Mouse (Mus musculus) induced T-regulatory cell, adult 2 months (primary cell): ENCODE results near the gene Arhgef3.
"Not testable (repeated sequence)": the region's sequence is repeated elsewhere in the genome, so short reads cannot be mapped to it uniquely, and the experiment has no call there.

Experiments used
- DNase-seq: peaks from one replicate; pipeline ENCODE4 v3.0.0-alpha.2; 2012; ENCODE audit warnings: low read depth

Arhgef3 gene

DNA sequence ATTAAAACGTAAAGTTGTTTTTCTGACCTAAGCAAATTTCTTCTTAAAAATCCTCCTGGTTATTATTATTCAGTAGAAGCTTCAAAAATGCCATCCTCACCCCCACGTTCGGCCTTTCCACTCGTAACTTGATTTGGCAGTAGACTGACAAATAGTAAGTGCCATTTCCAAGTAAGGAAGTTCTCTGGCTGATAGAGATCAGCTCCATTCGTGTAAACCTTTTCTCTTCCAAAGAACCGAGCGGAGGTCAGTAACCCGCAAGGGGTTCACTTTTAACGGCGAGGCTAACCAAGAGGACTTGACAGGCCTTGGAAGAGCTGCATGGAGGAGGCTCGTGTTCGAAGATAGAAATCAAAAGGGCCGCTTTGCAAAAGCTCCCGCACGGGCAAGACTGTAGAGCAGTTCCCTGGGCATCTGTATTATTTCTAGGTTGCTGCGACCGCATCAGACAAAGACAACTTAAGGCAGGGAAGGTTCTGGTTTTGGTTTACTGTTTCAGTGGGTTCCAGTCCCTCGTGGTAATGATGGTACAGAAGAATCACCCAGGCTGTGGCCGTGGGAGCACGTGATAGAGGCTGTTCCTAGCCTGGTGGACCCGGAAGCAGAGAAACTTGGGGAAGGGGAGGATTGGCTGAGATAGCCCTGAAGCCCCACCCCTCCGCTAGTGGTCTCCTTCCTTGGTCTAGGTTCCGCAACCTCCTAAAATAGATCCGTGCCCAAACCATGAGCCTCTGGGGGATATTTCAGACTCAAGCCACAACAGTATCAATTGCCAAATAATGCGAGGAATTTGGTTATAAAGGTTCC is 117.5 kb downstream of the Arhgef3 start:
- peak; percentile 82 for DNase-seq

DNA sequence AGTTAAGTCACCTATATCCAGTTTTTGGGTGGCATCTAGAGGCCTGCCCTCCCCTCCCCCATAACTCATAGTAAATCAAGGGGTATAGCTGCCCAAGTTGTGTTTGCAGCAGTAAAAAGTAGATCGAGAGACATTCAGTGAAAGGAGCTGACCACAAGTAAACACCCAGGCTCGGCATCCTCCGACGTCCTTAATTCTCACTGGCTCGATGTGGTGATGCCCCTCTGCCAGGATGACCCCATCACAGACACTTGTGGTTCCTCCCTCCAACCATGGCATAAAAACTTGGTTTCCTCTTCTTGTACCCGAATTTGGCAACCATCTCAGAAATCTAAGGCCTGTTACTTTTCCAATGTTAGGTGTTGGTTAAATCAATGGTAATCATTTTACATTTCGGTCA is 118.4 kb downstream of the Arhgef3 start:
- peak; percentile 75 for DNase-seq

GRCm38 (mm10) chr14:27233656-27234055 is 119.0 kb downstream of the Arhgef3 start:
- peak; percentile 72 for DNase-seq

GRCm38 (mm10) chr14:27234270-27234840 is 119.7 kb downstream of the Arhgef3 start:
- DNase-seq = peak; percentile 87

GRCm38 (mm10) chr14:27235897-27236553 is 121.3 kb downstream of the Arhgef3 start:
- peak; percentile 71 for DNase-seq

DNA sequence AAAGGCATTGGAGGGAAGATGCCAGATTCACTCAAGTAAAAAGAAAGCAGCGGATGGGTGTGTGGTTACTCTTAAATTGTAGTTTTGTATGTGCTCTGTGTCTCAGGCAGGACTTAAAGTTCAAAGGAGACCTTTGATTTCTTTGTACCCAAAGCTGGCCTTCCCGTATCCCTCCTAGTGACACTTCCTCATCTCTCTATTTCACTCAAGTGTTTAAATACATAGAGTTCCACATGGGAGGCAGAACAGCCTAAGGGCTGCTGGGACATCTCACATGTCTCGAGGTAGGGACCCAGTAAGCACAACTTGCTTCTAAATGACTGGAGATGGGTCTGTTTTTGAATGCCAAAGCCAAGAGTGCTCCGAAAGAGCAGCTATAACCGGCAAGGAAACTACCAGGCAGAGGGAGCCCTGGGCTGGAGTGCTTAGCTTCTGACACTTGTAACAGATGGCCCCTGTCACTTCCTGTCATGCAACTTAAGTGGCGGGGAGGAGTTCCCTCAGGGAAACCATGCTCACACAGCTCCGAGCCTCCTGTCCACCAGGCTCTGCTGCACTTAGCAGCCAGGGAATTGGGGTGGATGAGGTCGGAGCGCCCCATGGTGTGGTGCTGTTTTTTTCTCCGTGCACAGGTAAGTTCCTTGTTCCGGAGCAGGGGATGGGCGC is 123.0 kb downstream of the Arhgef3 start:
- DNase-seq = peak; percentile 90

DNA sequence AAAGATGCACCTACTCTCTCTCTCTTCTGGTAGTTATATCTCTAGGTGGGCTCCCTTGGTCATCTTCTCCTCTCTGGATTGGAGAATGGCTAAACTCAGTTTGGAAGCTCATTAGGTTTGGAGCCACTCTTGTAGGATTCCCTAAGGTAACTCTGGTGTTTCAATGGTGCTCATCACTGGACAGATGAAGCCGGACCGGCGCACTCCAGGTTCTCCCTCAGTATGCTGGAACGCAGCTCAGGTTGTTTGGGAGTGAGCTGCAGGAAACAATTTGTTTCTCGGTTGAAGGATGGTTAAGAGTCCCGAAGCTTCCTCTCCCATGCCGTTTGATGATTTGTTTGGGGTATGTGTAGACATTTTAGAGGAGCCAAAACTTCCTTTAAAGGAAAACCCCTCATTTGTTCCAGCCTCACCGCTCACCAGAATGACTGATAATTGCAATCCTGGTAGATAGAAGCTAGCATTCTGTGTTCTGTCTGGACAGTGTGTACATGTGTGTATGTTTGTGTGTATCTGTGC is 124.0 kb downstream of the Arhgef3 start:
- peak; percentile 66 for DNase-seq

GRCm38 (mm10) chr14:27239551-27240091 is 124.9 kb downstream of the Arhgef3 start:
- peak; percentile 72 for DNase-seq

DNA sequence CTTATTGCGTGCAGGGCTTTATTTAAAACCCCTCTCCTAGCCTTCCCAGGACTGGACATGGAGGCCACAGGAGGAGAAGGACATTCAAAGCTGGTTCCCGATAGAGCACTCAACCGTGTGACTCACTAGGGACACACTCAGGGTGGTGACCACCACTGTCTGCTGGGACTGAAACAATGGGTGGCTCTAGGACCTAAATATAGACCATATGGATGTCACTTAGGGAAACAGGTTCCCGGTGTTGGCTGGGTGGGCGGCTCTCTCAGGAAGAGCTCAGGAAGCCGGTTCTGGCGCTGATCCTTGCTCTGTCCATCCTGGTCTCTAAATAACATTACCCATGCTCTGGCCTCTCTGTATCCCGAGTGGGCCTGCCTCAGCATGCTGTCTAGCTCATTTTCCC is 127.6 kb downstream of the Arhgef3 start:
- DNase-seq = no peak

GRCm38 (mm10) chr14:27242769-27243168 is 128.1 kb downstream of the Arhgef3 start:
- peak; percentile 20 for DNase-seq

DNA sequence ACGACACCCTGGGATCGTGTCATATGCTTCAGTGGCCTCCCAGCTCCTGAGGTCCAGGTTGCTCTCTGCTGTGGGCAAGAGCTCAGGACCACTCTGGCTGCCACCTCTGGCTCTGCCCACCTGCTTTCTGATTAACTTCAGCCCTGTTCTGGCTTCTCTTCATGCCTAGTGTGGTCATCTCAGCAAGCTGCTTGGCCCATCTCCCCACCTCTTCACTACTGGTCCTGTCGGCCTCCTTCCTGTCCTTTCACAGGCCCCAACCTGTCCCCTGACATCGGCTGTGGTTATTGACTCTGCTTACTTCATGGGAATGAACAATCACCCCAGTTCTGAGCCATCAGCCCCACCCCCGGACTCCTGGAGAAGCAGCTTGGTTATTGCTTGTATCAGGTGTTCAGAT is 128.9 kb downstream of the Arhgef3 start:
- no peak for DNase-seq

DNA sequence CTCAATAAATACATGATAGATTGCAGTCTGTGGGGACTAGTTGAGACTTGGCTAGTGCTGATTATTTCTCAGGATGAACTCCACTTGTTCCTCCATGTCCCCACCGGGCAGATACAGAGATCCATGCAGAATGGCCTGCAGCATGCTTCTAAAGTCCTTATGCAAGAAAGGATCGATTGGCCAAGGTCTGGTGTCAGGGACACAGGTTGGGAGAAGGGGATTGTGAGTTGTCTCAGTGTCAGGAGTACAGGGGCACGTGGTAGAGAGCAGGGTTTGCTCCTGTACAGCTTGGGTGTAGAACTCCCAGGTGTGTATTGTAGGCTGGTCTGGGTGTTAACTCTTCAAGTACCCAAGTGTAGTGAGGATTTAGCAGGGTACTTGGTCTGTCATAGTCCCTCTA is 130.2 kb downstream of the Arhgef3 start:
- DNase-seq = no peak

DNA sequence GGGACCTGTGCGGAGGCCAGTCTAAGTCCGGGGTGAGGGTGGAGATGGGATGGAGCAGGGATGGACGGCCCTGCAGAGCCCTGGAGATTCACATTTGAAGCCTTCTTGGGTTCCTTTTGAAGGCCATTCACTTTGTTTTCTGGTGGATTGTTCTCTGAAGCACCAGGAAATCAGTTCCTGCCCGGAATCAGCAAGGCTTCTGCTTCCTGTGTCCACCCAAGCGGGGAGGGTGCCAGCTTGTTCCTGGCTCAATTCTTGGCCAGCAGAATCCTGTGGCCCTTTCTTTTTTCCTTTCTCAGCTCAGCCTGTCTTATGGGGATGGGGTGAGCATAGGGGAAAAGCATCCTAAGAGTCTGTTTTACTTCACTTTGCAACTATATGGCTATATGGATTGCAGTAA is 131.7 kb downstream of the Arhgef3 start:
- no peak for DNase-seq

DNA sequence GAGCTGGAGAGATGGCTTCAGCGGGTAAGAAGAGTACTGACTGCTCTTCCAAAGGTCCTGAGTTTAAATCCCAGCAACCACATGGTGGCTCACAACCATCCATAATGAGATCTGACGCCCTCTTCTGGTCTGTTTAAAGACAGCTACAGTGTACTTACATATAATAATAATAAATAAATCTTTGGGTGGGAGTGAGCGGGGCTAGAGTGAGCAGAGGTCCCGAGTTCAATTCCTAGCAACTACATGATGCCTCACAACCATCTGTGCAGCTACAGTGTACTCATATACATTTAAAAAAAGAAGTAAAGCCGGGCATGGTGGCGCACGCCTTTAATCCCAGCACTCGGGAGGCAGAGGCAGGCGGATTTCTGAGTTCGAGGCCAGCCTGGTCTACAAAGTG is 132.2 kb downstream of the Arhgef3 start:
- DNase-seq = not testable (repeated sequence)

- DNase-seq = peak; percentile 87
Observed at GRCm38 (mm10) chr14:27249121-27249520, 134.4 kb downstream of the Arhgef3 start.

GRCm38 (mm10) chr14:27250281-27250789 is 135.6 kb downstream of the Arhgef3 start:
- peak; percentile 63 for DNase-seq

DNA sequence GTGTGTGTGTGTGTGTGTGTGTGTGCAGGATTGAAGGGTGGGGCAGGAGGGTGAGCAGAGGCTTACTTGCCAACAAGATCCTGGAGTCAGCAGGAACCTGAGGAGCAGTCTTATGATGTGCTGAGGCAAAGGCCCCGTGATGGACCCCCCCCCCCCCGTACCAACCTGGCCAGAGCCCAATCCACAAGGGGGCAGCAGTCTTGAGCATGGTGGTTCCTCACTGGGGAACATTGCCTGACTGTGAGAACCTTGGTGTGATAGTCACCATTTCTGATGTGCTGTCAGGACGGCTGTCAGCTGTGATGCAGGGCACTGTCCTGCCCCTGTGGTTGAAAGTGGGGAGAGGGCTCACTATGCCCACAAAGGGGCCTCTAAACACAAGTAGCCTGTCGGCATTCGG is 138.7 kb downstream of the Arhgef3 start:
- peak; percentile 46 for DNase-seq

- DNase-seq = peak; percentile 58
Observed at GRCm38 (mm10) chr14:27262349-27262748, 147.7 kb downstream of the Arhgef3 start.

- DNase-seq = peak; percentile 56
Observed at GRCm38 (mm10) chr14:27266601-27267000, 151.9 kb downstream of the Arhgef3 start.

- peak; percentile 71 for DNase-seq
Observed at GRCm38 (mm10) chr14:27268137-27268536, 153.4 kb downstream of the Arhgef3 start.

- DNase-seq = no peak
Observed at GRCm38 (mm10) chr14:27268986-27269700, 154.4 kb downstream of the Arhgef3 start.
